ENCODE assay signal across 8 mouse cellular contexts in genomic region chr6:134983529-134984370, GRCm38 (mm10). TPM values are rescaled to one million over a fixed set of nuclear protein-coding genes. Genes with fewer than 3 reads are reported as not detected.
A peak's percentile ranks its signal among the peaks of the same experiment; 100 is the strongest.
DNase-seq lines count a peak whose midpoint lies in the region; ATAC-seq and TF ChIP-seq lines count a peak whose summit lies in the region.

No protein-coding gene starts in this region.

- no peak for TF ChIP-seq EP300 in MEL (IDR thresholded peaks at IDR 0.05; ENCODE audit: low read depth in 1 of 2, low read length in 2 of 2)

- no peaks in the 10 kb centered on the region for H3K9me3 ChIP-seq in MEL (replicated peaks; ENCODE audit: insufficient read depth, low read length)
- no peaks in the 10 kb centered on the region for H3K9me3 ChIP-seq in lung, embryonic 15.5 days

- H3K27ac ChIP-seq in MEL (ENCODE audit: control insufficient read depth, low read depth, low read length): peak overlapping the region; percentile 67
- H3K27ac ChIP-seq in lung, embryonic 15.5 days: no peak overlapping the region
- H3K27ac ChIP-seq in olfactory bulb, adult 2 months (ENCODE audit: insufficient read depth, low read depth, low read length): peak overlapping the region; percentile 42

- TF ChIP-seq RAD21 in MEL (IDR thresholded peaks at IDR 0.05; ENCODE audit: low read depth, low read length): peak; percentile 33

- peak in 2 of 3 experiments; percentile 63 to 65; a peak in 5 of 6 replicates for TF ChIP-seq CTCF in MEL (IDR thresholded peaks at IDR 0.05 in 2 of 3, conservative IDR thresholded peaks at IDR 0.05 in 1 of 3; ENCODE audit: control insufficient read depth in 1 of 3, insufficient read depth in 1 of 3, low read depth in 2 of 3, low read length in 3 of 3, poor library complexity in 1 of 3, severe bottlenecking in 1 of 3)
- peak; percentile 40; the same call in 1 of the 2 replicates for TF ChIP-seq CTCF in olfactory bulb, adult 2 months (IDR thresholded peaks at IDR 0.05; ENCODE audit: insufficient read depth, low read depth, low read length)

- WGBS in lung, embryonic 15.5 days: 3% methylated on average over 62 of the region's 62 CpGs
- 3% methylated on average over 62 of the region's 62 CpGs for WGBS in olfactory bulb, adult 2 months

- H3K79me2 ChIP-seq in MEL (ENCODE audit: control insufficient read depth, insufficient read depth, low read length, poor library complexity): no peaks in the 10 kb centered on the region; the same call in 1 of the 2 replicates

- peaks cover 0 to 10% of the 10 kb centered on the region in 2 experiments; a peak in 2 of 4 replicates for H3K36me3 ChIP-seq in MEL (ENCODE audit: control insufficient read depth in 1 of 2, insufficient read depth in 2 of 2, low read length in 2 of 2)
- H3K36me3 ChIP-seq in lung, embryonic 15.5 days: no peaks in the 10 kb centered on the region

- peak in 1 of 2 experiments; percentile 71; a peak in 3 of 4 replicates for TF ChIP-seq POLR2A in MEL (IDR thresholded peaks at IDR 0.05; ENCODE audit: control insufficient read depth in 1 of 2, insufficient read depth in 1 of 2, low read depth in 1 of 2, low read length in 2 of 2, poor library complexity in 1 of 2)
- TF ChIP-seq POLR2A in olfactory bulb, adult 2 months (IDR thresholded peaks at IDR 0.05; ENCODE audit: insufficient read depth, low read depth, low read length): peak; percentile 57; the same call in 1 of the 2 replicates

- H3K4me2 ChIP-seq in lung, embryonic 15.5 days: peak overlapping the region; percentile 93

- peak overlapping the region; percentile 70 to 77 for H3K4me3 ChIP-seq in MEL (ENCODE audit: control insufficient read depth in 1 of 2, insufficient read depth in 1 of 2, low read depth in 2 of 2, low read length in 2 of 2)
- H3K4me3 ChIP-seq in lung, embryonic 15.5 days: peak overlapping the region; percentile 55
- peak overlapping the region; percentile 60 for H3K4me3 ChIP-seq in olfactory bulb, adult 2 months (ENCODE audit: insufficient read depth, low read depth, low read length)

- no peaks in the 10 kb centered on the region for H3K27me3 ChIP-seq in MEL (ENCODE audit: control insufficient read depth in 1 of 2, insufficient read depth in 2 of 2, low read length in 2 of 2)
- H3K27me3 ChIP-seq in lung, embryonic 15.5 days: no peaks in the 10 kb centered on the region

- peak overlapping the region; percentile 79 for H3K9ac ChIP-seq in MEL (ENCODE audit: control insufficient read depth, low read depth, low read length, poor library complexity, severe bottlenecking)
- peak overlapping the region; percentile 52 for H3K9ac ChIP-seq in lung, embryonic 15.5 days

- peak; percentile 89 for DNase-seq in MEL (ENCODE audit: low read depth, low spot score)
- peak; percentile 90 for DNase-seq in cerebellum, adult 8-10 months
- DNase-seq in forelimb bud, embryonic 11.5 days (ENCODE audit: low read depth, low spot score): peak; percentile 91
- peak; percentile 73 to 88 for DNase-seq in layer of hippocampus, adult 8-10 months (ENCODE audit: low spot score in 2 of 2)
- peak; percentile 73 for DNase-seq in thymus, adult 18-20 months

- peaks cover 5 to 27% of the 10 kb centered on the region in 2 experiments for H3K4me1 ChIP-seq in MEL (ENCODE audit: control insufficient read depth in 1 of 2, insufficient read depth in 2 of 2, low read length in 2 of 2)
- peaks cover 13% of the 10 kb centered on the region; the same call in 1 of the 2 replicates for H3K4me1 ChIP-seq in lung, embryonic 15.5 days
- H3K4me1 ChIP-seq in olfactory bulb, adult 2 months (ENCODE audit: control insufficient read depth, insufficient read depth, low read length): peaks cover 16% of the 10 kb centered on the region

- ATAC-seq in hematopoietic stem cell, adult 5-6 weeks (replicated peaks in 1 of 2; ENCODE audit: insufficient read depth in 1 of 2, low FRiP score in 2 of 2, low TSS enrichment in 1 of 2, low read depth in 1 of 2, poor library complexity in 2 of 2, severe bottlenecking in 2 of 2): peak; percentile 85 to 88
- peak; percentile 82 for ATAC-seq in lung, embryonic 15.5 days (ENCODE audit: borderline replicate concordance, extremely low read depth, low FRiP score, low TSS enrichment)

TF ChIP-seq in MEL, 35 proteins besides CTCF, POLR2A, EP300 and RAD21:
- TF ChIP-seq ELF1 (IDR thresholded peaks at IDR 0.05; ENCODE audit: low read depth, low read length) (0 out of 2 replicates have a peak, but pooled peaks have one; percentile 16), NELFE (IDR thresholded peaks at IDR 0.05; ENCODE audit: low read depth, low read length) (peak; percentile 64), SMC3 (IDR thresholded peaks at IDR 0.05; ENCODE audit: low read depth, low read length) (peak; percentile 69), USF1 (IDR thresholded peaks at IDR 0.05; ENCODE audit: low read depth, low read length) (peak; percentile 36; the same call in 1 of the 2 replicates), GABPA (IDR thresholded peaks at IDR 0.05; ENCODE audit: low read depth, low read length) (no peak), GATA1 (IDR thresholded peaks at IDR 0.05; ENCODE audit: low read depth, low read length) (no peak), MYB (IDR thresholded peaks at IDR 0.05; ENCODE audit: low read depth, low read length) (no peak), ZMIZ1 (IDR thresholded peaks at IDR 0.05; ENCODE audit: low read depth, low read length) (peak; percentile 70; the same call in 1 of the 2 replicates), HCFC1 (IDR thresholded peaks at IDR 0.05; ENCODE audit: low read depth, low read length) (0 out of 2 replicates have a peak, but pooled peaks have one; percentile 36), MAX (IDR thresholded peaks at IDR 0.05; ENCODE audit: low read length) (no peak), CHD1 (IDR thresholded peaks at IDR 0.05; ENCODE audit: low read depth, low read length) (no peak), TBP (IDR thresholded peaks at IDR 0.05; ENCODE audit: low read depth, low read length) (no peak), ZC3H11A (IDR thresholded peaks at IDR 0.05; ENCODE audit: low read depth, low read length) (peak; percentile 32; the same call in 1 of the 2 replicates), E2F4 (IDR thresholded peaks at IDR 0.05; ENCODE audit: borderline replicate concordance, low read depth, low read length) (no peak), NRF1 (IDR thresholded peaks at IDR 0.05; ENCODE audit: insufficient read depth, low read depth, low read length, poor library complexity, severe bottlenecking) (peak; percentile 85), MEF2A (IDR thresholded peaks at IDR 0.05; ENCODE audit: extremely low read depth, insufficient replicate concordance, low read depth, low read length, poor library complexity, severe bottlenecking) (no peak), RCOR1 (IDR thresholded peaks at IDR 0.05; ENCODE audit: low read depth, low read length) (no peak), SIN3A (IDR thresholded peaks at IDR 0.05; ENCODE audit: low read length) (peak; percentile 44; the same call in 1 of the 2 replicates)

RNA-seq across cellular contexts. Expression of gene Apold1, which starts 2.2 kb away (rescaled TPM):
- 0.07 and 0.12 TPM in 2 replicates for total RNA-seq in MEL (2012; rRNA removed)
- under 1 TPM in 1 of 2 experiments, not detected in 1; 0.08 TPM for polyA plus RNA-seq in MEL (2012; ENCODE audit: insufficient read depth in 1 of 2, insufficient read length in 2 of 2, low read depth in 1 of 2, low replicate concordance in 2 of 2, missing spikeins in 1 of 2)
- 0.94 and 2.0 TPM in 2 replicates for total RNA-seq in hematopoietic stem cell, adult 5-6 weeks (2017)
- 1 to 10 TPM; 2.5 to 3.2 (median 3.1) TPM for total RNA-seq in layer of hippocampus, adult 8-10 months (2022)
- 1.5 and 1.7 TPM in 2 replicates for polyA plus RNA-seq in lung, embryonic 15.5 days (2015; fragmentation: Nextera tagmentation; extraction: Ambion mirVana)
- polyA plus RNA-seq in olfactory bulb, adult 2 months (2012; ENCODE audit: insufficient read depth, insufficient read length, low replicate concordance, missing spikeins): not detected in 2 replicates

RNA-seq across cellular contexts. Expression of gene Ddx47, which starts 27.7 kb away (rescaled TPM):
- 84.1 and 102 TPM in 2 replicates for total RNA-seq in MEL (2012; rRNA removed)
- 100 to 1,000 TPM in 1 of 2 experiments, not detected in 1; 117 TPM for polyA plus RNA-seq in MEL (2012; ENCODE audit: insufficient read depth in 1 of 2, insufficient read length in 2 of 2, low read depth in 1 of 2, low replicate concordance in 2 of 2, missing spikeins in 1 of 2)
- 127 and 132 TPM in 2 replicates for total RNA-seq in hematopoietic stem cell, adult 5-6 weeks (2017)
- total RNA-seq in layer of hippocampus, adult 8-10 months (2022): 10 to 100 TPM; 58.5 to 71.2 (median 60.2) TPM
- 123 and 125 TPM in 2 replicates for polyA plus RNA-seq in lung, embryonic 15.5 days (2015; fragmentation: Nextera tagmentation; extraction: Ambion mirVana)
- not detected in 2 replicates for polyA plus RNA-seq in olfactory bulb, adult 2 months (2012; ENCODE audit: insufficient read depth, insufficient read length, low replicate concordance, missing spikeins)
